Mouse (Mus musculus) hindbrain, embryonic 15.5 days (tissue): ENCODE data around the gene Gm28308. TPM values are rescaled to one million over a fixed set of nuclear protein-coding genes. Genes with fewer than 3 reads are reported as not detected.

Source experiments
- ATAC-seq: fragments of 200-750 bp; cut with Nextera tagmentation; 2 replicates; pipeline ENCODE4 v1.8.0; 2017; ENCODE audit warnings: low read depth, moderate number of reproducible peaks, moderate TSS enrichment; ENCODE audit not compliant: low FRiP score
- H3K27ac ChIP-seq: fragments of 300-500 bp; sonication (generic); replicated peaks from 2 replicates; pipeline ENCODE4 v1.5.1; 2015; ENCODE audit warnings: mild to moderate bottlenecking, inconsistent platforms
- H3K27me3 ChIP-seq: fragments of 300-500 bp; sonication (generic); 2 replicates; pipeline ENCODE4 v1.6.1; 2015; ENCODE audit warnings: control low read depth, inconsistent platforms
- H3K36me3 ChIP-seq: fragments of 300-500 bp; sonication (generic); 2 replicates; pipeline ENCODE4 v1.6.1; 2015; ENCODE audit warnings: control low read depth, inconsistent platforms
- H3K4me1 ChIP-seq: fragments of 300-500 bp; sonication (generic); replicated peaks from 2 replicates; pipeline ENCODE4 v1.6.1; 2015; ENCODE audit warnings: control low read depth, inconsistent platforms
- H3K4me2 ChIP-seq: fragments of 300-500 bp; sonication (generic); 2 replicates; pipeline ENCODE4 v1.6.1; 2015; ENCODE audit warnings: moderate library complexity, mild to moderate bottlenecking, inconsistent platforms
- H3K4me3 ChIP-seq: fragments of 300-500 bp; sonication (generic); 2 replicates; pipeline ENCODE4 v1.5.1; 2015; ENCODE audit warnings: mild to moderate bottlenecking, inconsistent platforms
- H3K9ac ChIP-seq: fragments of 300-500 bp; sonication (generic); 2 replicates; pipeline ENCODE4 v1.6.1; 2015; ENCODE audit warnings: inconsistent platforms
- H3K9me3 ChIP-seq: fragments of 300-500 bp; sonication (generic); 2 replicates; pipeline ENCODE4 v1.6.1; 2016; ENCODE audit warnings: control low read depth, inconsistent platforms
- WGBS: fragments of 180-500 bp; shearing (Covaris S2); methylation state at CpG from one replicate; pipeline ENCODE4 v1.1.7; 2015; 5-methylcytosine and 5-hydroxymethylcytosine counted together
- polyA plus RNA-seq: library from polyadenylated mRNA; unstranded; fragments of >200 nt; fragmentation: Nextera tagmentation; extraction: Ambion mirVana; gene quantifications from 2 replicates; pipeline ENCODE4 v1.2.1, GENCODE M21; 2015

The Gm28308 gene
- polyA plus RNA-seq, 1 experiment from 2014 or later, result not detected

DNA sequence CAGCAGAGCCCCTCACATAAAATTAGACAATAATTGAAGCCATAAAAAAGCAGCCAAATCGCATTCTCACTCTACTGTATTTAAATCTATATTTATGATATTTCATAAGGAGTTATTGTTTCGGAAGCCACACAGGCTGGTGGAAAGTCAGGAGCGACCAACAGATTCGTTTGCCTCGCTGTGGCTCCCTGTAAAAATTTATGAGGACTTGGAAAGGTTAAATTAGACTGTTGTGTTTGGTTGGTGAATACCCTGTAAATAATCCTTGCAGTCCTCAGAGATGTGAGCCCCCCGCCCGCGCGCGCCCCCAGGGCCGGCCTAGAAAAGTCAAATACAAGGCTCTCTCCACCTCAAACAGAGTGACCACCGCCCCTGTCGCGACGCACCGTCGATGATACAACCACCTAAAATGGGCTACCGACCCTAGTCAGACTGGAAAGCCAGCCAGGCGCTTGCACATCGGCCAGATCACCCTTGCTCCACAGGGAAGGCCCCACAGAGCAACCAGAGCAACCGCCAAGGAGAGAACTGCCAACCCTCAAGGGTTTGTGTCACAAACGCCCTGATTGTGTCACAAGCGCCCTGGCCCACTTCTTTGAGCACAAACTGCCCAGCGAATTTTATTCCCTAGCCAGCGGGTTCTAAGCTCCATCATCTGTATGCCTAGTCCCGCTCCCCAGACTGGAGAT is 13.6 kb upstream of the Gm28308 start:
- no peak overlapping the region for H3K4me3 ChIP-seq

GRCm38 (mm10) chr6:52225612-52226568 is 12.8 kb upstream of the Gm28308 start:
- Histone ChIP-seq H3K9ac (no peak overlapping the region), H3K4me3 (no peak overlapping the region), H3K27me3 (peaks cover 95% of the 10 kb centered on the region), H3K4me2 (no peak overlapping the region), H3K36me3 (no peaks in the 10 kb centered on the region), H3K27ac (no peak overlapping the region), H3K9me3 (no peaks in the 10 kb centered on the region), H3K4me1 (peaks cover 8% of the 10 kb centered on the region)
- WGBS, result 2% methylated on average over 69 of the region's 69 CpGs
- ATAC-seq, result no peak

More for the DNA sequence above, 13.6 kb upstream of the Gm28308 start:
- 4% methylated on average over 26 of the region's 26 CpGs for WGBS
- no peaks in the 10 kb centered on the region for H3K9me3 ChIP-seq
- H3K4me2 ChIP-seq, result no peak overlapping the region
- H3K27ac ChIP-seq, result no peak overlapping the region
- no peak for ATAC-seq
- H3K9ac ChIP-seq, result no peak overlapping the region
- H3K36me3 ChIP-seq, result no peaks in the 10 kb centered on the region
- peaks cover 91% of the 10 kb centered on the region for H3K27me3 ChIP-seq
- peaks cover 3% of the 10 kb centered on the region for H3K4me1 ChIP-seq

DNA sequence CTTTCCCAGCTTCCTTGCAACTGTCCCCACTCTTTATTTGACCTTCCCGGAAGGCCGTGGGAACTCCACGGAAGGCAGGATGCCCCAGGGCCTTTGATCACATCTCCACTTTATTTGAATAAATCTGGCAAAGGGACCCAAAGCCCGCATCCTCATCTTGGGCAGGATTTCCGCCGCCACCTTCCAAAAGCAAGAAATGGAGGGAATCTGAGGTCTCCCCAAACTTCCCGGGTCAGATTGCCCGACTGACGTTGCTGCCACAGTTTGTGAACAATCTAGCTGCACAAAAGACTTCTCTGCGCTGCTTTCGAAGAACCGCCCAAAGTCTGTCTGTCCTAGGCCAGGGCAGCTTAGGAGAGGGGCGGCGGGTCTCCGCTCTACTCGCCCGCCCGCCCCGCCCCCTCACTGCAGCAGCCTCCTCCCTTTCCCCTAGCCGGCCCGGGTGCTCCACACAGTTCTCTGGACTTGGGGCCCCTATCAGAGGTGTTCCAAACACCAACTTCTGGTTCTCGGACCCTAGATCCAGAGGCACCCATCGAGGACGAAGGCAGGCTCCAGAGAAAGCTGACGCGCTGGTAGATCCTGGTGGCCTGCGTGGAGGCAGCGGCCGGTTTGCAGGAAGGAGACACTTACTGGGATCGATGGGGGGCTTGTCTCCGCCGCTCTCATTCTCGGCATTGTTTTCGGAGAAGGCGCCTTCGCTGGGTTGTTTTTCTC is 11.9 kb upstream of the Gm28308 start:
- Histone ChIP-seq H3K4me3 (no peak overlapping the region), H3K27ac (no peak overlapping the region), H3K36me3 (no peaks in the 10 kb centered on the region), H3K4me2 (no peak overlapping the region), H3K4me1 (peaks cover 8% of the 10 kb centered on the region), H3K9ac (no peak overlapping the region), H3K27me3 (peaks cover 98% of the 10 kb centered on the region), H3K9me3 (no peaks in the 10 kb centered on the region)
- WGBS, result under 1% methylated on average over 33 of the region's 36 CpGs
- no peak for ATAC-seq

GRCm38 (mm10) chr6:52223939-52224760 is 11.0 kb upstream of the Gm28308 start:
- H3K9ac ChIP-seq, result no peak overlapping the region
- 2% methylated on average over 24 of the region's 24 CpGs for WGBS
- H3K4me3 ChIP-seq, result no peak overlapping the region
- H3K27ac ChIP-seq, result no peak overlapping the region
- peaks cover 97% of the 10 kb centered on the region for H3K27me3 ChIP-seq
- H3K36me3 ChIP-seq, result no peaks in the 10 kb centered on the region
- ATAC-seq, result no peak
- H3K9me3 ChIP-seq, result no peaks in the 10 kb centered on the region
- peaks cover 8% of the 10 kb centered on the region for H3K4me1 ChIP-seq
- no peak overlapping the region for H3K4me2 ChIP-seq

- H3K4me3 ChIP-seq, result no peak overlapping the region
- H3K36me3 ChIP-seq, result no peaks in the 10 kb centered on the region
- H3K4me1 ChIP-seq, result peaks cover 8% of the 10 kb centered on the region
- H3K4me2 ChIP-seq, result no peak overlapping the region
- H3K27ac ChIP-seq, result no peak overlapping the region
- no peaks in the 10 kb centered on the region for H3K9me3 ChIP-seq
- H3K27me3 ChIP-seq, result peaks cover 98% of the 10 kb centered on the region
- 15% methylated on average over 13 of the region's 13 CpGs for WGBS
- ATAC-seq, result no peak
- no peak overlapping the region for H3K9ac ChIP-seq
Observed at GRCm38 (mm10) chr6:52222729-52223128, 9.6 kb upstream of the Gm28308 start.

DNA sequence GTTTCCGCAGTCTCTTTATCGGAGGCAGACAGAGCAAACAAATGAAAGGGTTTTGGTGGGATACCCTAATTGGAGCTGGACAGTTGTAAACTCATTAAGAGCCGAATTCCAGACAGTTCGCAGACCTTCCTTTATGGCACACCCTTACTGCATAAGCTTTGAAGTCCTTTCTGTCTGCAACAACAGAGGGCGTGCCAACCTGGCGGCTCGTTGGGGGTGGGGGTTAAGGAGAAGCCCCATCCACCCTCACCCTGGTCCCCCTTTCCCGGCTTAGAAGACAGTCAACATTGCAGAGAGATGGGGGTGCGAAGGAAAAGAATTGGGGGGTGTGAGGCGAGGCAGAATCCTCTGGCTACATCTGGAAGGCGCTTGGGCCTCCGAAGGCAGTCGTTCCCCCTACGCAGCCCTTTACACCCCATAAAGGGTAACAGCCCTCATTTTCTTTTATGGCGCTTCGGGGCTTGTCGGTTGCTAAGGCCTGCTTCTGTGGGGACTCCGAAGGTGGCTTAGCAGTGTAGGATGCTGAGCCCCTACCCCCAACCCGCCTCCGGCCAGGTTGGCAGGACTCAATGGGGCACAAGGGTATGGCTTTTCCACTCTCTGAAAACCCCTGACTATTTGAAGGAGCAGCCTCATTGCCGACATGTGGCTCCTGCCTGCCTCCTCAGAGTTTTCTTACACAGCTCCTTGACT is 9.0 kb upstream of the Gm28308 start:
- peaks cover 96% of the 10 kb centered on the region for H3K27me3 ChIP-seq
- no peaks in the 10 kb centered on the region for H3K9me3 ChIP-seq
- ATAC-seq, result peak; percentile 32; the same call in 1 of the 2 replicates
- H3K4me2 ChIP-seq, result peak overlapping the region; percentile 87
- peaks cover 12% of the 10 kb centered on the region for H3K4me1 ChIP-seq
- 7% methylated on average over 21 of the region's 21 CpGs for WGBS
- H3K27ac ChIP-seq, result no peak overlapping the region
- no peaks in the 10 kb centered on the region for H3K36me3 ChIP-seq
- H3K9ac ChIP-seq, result no peak overlapping the region
- H3K4me3 ChIP-seq, result peak overlapping the region; percentile 47

DNA sequence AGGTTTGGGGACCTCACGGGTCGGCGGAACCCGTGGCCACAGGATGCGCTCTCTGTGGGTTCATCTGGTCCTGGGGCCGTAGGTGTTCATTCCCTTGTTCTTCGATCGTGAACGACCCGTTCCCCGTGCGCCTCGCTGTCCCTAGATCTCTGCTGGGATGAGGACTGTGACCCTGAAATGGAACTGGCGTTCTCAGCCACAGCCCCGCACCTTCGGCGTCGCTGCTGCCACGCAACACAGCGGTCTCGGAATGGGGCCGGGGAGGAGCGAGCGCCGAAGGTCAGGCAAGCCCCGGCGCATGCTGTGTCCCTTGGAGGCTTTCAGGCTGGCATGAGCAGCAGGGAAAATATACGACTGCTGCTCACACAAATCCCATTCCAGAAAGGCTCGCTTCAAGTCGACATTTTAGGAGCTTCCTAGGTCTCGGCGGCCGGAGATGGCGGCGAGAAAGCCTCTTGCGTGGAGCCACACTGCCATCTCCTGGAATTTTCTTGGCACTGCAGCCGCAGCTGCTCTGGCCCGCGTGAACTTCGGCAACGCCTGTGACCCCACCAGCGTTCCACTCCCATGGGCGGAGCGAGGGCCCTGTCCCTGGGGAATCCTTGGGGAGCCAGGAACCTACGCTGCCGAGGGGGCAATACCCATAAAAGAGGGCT is 8.3 kb upstream of the Gm28308 start, which contains the start of gene Hoxa7:
Gene Hoxa7, minus strand, starts transcription at position 518 of the 656 bp plus-strand sequence.
- Histone ChIP-seq H3K36me3 (no peaks in the 10 kb centered on the region), H3K4me1 (peaks cover 12% of the 10 kb centered on the region), H3K4me3 (peak within 1 kb of the TSS; percentile 47), H3K4me2 (peak within 1 kb of the TSS; percentile 87), H3K27me3 (peaks cover 92% of the 10 kb centered on the region), H3K9me3 (no peaks in the 10 kb centered on the region), H3K9ac (peak within 1 kb of the TSS; percentile 48), H3K27ac (no peak within 1 kb of the TSS)
- 1% methylated on average over 46 of the region's 46 CpGs for WGBS
- peak; percentile 76 for ATAC-seq

- Histone ChIP-seq H3K36me3 (no peaks in the 10 kb centered on the region), H3K4me2 (peak overlapping the region; percentile 87), H3K27me3 (peaks cover 92% of the 10 kb centered on the region), H3K9ac (no peak overlapping the region), H3K9me3 (no peaks in the 10 kb centered on the region), H3K4me1 (peaks cover 12% of the 10 kb centered on the region), H3K27ac (no peak overlapping the region), H3K4me3 (peak overlapping the region; percentile 47)
- no peak for ATAC-seq
- WGBS, result 6% methylated on average over 12 of the region's 12 CpGs
Observed at GRCm38 (mm10) chr6:52220865-52221310, 7.7 kb upstream of the Gm28308 start.

DNA sequence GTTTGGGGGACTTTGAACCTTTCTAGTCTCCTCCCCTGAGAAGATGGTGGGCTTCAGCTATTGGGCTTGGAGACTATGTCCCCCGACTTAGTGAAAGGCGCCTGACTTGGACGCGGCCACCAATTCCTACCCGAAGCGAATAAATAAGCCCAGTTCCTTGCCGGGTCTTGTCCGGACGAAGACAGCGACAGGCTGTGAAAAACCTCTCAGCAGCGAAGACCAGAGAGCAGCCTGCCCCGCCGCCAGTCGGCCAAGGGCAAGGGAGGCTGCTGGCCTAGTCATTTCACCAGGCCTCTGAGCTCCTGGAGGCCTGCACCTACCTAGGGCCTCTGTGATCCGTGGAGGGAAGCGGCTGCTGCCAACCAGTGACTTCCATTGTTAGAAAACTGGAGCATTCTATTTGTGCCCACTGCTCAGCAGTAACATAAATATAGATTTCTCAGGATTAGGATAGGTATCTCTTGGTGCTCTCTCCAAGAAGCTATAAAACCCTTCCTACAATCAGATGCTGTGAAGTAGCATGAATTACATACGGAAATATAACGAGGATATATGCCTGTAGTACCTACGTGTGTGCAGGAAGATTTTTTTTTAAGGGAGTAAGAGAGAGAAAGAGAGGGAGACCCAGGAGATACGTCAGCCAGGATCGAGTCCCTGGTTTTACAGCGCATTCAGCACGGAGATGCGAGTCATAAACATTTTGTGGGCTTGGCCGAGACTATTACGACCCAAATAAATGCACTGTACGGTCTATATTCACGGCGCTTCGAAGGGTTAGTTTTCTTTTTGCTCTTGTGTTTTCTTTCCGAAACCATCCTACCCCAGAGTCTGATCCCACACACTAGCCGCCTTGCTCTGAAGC is 7.1 kb upstream of the Gm28308 start:
- H3K4me3 ChIP-seq, result no peak overlapping the region
- H3K4me2 ChIP-seq, result no peak overlapping the region
- no peak overlapping the region for H3K27ac ChIP-seq
- H3K4me1 ChIP-seq, result peaks cover 12% of the 10 kb centered on the region
- no peak overlapping the region for H3K9ac ChIP-seq
- WGBS, result 17% methylated on average over 32 of the region's 32 CpGs
- no peak for ATAC-seq
- peaks cover 92% of the 10 kb centered on the region for H3K27me3 ChIP-seq
- H3K9me3 ChIP-seq, result no peaks in the 10 kb centered on the region
- H3K36me3 ChIP-seq, result no peaks in the 10 kb centered on the region
